Mouse (Mus musculus) left cerebral cortex, adult 8-10 months (tissue): ENCODE results near the gene Kcnt2. TPM values are rescaled to one million over a fixed set of nuclear protein-coding genes. Genes with fewer than 3 reads are reported as not detected.

ENCODE experiments used
- DNase-seq, 2 experiments: peaks; one replicate each; pipeline ENCODE4 v3.0.0; 2022; ENCODE audit warnings: low spot score in 2 of 2
- total RNA-seq, 4 experiments: library from RNA; stranded (reverse); gene quantifications; 2 replicates each; pipeline ENCODE4 v1.2.4; 2022

Kcnt2 gene
- total RNA-seq, 4 experiments from 2014 or later: 41.9 to 50.3 (median 45.8) TPM

DNA sequence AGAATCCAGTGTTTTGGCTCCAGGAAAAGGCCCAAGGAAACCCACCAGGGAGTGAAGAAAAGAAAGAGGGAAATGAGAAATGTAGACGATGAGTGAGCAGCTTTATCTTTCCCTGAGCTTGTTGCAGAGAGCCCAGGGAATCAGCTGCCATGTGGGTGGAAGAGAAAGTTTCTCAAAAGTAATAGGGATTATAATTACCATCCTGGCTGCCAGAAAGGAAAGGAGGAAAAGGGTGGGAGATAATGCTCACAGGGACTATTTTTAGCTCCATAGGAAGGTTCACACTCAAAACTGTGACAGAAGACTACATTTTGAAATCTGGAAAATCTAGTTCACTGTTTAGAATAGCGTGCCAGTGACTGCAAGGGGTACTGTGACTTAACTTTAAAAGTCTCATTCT lies 243.9 kb downstream of the Kcnt2 start:
- DNase-seq: peak in 1 of 2 experiments; percentile 71

DNA sequence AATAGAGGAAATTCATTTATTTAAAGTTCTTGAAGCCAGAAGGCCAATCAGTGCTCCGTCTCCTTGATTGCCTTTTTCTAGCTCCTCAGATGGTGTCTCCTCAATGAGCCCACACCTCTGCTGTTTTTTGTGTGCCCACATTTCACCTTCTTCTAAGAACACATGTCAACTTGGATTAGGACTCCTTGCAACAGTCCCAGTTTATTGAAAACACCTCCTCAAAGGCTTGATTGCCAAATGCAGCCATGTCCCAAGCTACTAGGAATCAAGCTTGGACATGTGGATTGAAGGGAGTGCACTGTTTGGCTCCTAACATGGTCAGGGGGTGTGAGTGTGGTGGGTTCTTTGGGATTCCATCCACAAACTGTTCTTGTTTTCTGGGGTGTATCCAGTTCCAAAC lies 245.4 kb downstream of the Kcnt2 start:
- DNase-seq: peak in 1 of 2 experiments; percentile 60

GRCm38 (mm10) chr1:140492237-140492636 lies 246.3 kb downstream of the Kcnt2 start:
- DNase-seq: no peak

DNA sequence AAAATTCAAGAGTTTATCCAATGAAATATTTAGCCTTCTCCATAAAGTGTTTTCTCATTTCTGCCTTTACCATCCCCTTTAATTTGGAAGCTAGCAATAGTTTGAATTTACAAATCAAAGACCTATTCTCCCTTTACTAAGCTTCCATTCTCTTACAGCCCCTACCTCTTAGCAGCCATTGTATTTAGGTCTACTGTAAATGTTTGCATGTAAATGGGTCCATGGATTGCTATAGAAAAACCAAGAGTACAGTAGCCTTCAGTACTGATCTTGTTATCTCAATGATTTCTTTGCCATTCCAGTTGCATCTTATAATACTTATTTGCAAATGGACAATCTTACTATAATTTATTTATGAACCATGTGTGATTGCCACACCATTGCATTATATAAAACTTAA lies 267.5 kb downstream of the Kcnt2 start:
- no peak for DNase-seq

DNA sequence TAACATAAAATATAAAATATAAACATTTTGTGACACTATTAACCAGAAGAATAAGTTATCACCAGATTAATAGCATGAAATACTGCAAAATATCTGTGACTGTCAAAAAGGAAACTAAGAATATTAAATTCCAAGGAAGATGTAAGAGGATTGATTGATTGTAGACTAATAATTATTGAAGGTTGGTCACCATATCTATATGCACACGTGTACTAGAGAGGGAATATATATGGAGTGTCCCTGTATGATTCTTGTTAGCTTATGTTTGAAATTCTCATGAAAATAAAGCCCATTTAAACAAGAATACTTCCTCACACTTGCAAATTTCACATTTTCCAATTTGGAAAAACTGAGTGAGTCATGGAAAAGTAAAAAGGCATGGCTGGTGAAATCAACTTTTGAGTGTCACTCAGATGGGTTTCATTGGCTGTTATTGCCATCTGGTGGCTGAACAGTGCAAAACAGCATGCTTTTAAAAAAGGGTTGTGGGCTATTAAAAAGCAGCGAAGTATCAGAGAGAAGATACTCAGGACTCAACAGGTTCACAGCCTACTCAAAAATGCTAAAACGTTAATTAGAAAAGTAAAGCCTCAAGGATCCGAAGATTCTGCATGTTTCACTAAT lies 285.4 kb downstream of the Kcnt2 start:
- DNase-seq: no peak

DNA sequence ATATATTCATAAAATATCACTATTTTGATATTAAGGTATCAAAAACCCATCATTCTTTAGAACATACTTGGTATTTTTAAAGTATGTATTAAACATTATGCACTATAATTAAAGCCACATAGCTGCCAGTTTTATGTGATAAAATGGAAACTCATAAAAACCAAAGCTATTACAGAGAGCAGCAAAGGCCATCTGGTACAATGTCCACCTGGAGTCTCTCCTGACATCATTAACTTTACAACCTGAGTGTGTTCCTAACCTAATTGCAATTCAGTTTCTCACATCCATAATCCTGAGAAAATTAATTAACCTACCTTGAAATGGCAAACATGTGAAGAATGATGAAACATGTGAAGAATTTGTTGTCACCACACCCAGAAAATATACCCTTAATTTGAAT lies 288.9 kb downstream of the Kcnt2 start:
- DNase-seq: no peak

DNA sequence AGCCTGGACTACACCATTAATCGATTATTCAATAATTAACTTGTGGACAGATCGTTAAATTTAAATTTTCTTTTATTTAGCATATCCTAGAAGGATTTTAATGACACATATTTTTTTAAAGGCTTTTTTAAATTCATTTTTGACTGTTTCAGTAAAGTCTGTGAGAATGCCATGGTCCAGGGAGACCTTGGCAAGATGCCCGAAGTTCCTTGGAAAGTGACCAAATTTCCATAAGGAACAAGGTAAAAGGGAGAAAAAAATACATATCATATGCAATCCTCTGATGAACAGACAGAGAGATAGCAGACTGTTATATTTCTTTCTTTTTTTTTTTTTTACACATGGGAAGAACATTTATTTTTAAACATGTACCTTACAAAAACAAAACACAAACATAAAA lies 296.1 kb downstream of the Kcnt2 start:
- no peak for DNase-seq

DNA sequence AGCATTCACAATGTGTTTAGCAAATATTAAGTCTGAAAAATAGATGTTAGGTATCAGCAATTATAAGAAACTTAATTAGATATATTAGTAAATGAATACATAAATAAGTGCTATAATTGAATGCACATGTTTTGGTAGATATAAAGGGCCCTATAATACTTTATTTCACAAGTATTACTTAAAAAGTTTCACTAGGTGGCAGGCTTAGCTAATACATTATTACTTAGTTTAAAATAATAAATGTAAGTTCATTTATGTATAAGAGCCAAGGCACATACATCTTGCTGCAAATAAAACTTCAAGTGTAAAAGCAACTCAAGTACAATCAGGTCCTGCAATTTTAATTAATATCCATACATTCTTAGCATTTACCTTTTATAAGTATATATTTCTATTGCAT lies 302.8 kb downstream of the Kcnt2 start:
- no peak for DNase-seq

DNA sequence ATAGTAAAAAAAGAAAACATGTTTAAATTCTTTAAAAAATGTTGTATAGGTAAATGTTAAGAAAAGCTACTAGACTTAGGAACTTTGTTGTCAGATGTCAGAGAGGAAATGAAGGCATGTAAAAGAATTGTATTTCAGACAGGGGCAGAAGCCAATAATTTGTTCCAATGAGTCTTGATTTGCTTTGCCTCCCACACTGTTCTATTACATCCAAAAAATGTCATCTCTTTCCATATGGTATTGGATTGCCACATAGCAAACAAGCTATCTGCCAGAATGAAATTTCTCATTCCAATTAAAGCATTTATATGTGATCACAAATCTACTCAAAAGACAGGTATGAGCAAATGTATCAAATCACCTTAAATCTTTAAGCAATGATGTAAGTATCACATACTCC lies 314.8 kb downstream of the Kcnt2 start:
- no peak for DNase-seq

GRCm38 (mm10) chr1:140572141-140572540 lies 326.2 kb downstream of the Kcnt2 start:
- no peak for DNase-seq

- no peak for DNase-seq
Observed at GRCm38 (mm10) chr1:140578607-140579006, 332.6 kb downstream of the Kcnt2 start.

DNA sequence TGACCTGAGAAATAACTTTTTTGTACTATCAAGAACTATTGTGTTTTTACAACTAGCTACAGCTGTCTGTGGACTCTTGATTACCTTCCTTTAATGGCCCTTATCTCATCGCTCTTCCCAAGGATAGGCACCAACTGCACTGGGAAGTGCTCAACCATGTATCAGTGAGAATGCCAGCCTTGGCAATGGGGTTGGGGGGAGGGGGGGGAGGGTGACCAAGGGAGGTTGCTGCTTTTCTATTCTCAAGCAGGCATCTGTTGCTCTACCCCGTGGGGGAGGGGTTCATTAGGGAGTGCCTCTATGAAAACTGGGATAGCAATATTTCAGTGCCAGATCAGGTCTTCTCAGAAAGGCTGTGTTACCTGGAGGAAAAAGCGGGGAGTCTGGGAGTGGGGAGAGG lies 342.3 kb downstream of the Kcnt2 start:
- DNase-seq: no peak

DNA sequence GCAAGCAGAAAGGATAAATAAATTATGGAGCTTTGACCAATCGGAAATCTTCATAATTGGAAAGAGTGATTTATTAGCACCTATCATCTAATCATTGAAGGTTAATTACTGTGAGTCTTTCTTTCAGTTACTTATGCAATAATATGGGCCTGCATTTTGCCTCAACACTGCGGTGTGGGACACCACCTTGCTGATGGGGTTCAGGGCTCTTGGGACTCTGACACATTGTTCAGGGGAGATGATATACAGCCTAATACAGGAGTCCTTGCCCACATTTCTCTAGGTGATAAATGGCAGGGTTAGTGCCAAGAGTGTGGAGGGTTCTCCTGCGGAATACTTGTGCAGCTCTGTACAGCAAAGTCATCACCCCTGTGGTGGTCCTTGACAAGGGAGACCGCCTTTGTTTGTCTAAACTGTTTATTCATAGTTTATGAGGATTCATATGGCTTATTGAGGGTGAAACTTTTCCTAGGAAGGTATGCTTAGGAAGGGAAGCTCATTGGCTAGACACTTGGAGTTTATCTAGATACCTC lies 362.9 kb downstream of the Kcnt2 start:
- no peak for DNase-seq

DNA sequence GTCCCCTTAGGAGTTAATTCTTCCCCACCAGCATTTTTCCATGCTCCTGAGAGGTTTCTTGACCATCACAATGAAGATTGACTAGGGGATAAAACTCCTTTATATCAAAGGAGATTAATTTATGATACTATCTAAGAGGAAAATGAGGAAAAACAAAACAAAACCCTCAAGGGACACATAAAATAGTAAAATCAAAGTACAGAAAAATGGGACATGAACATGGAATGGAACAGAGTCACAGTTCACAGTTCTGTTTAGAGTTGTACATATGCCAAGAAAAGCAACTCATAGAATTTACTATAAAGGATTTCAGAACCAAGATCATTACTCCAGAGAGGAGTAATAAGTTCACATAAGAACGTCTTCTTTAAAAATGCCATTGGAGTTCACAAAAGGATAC lies 367.1 kb downstream of the Kcnt2 start:
- no peak for DNase-seq

- no peak for DNase-seq
Observed at GRCm38 (mm10) chr1:140614840-140615239, 368.9 kb downstream of the Kcnt2 start.

DNA sequence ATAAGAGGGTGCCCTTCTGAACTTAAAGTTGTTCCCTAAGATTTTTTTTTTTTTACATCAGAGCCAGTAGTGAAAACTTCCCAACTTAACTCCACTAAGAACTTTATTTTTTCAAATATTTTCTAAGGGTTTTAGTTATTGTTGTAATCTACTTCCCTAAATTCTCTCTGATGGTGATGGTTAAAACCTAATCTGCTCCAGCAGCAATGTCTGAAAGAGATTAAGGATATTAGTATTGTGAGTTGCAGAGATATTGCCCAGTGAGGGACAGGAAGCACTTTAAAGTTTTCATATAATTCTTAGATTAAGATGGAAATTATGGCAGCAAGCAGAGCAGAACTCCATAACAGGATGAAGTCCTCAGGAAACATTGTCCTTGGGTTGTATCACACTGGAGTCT lies 372.2 kb downstream of the Kcnt2 start:
- no peak for DNase-seq

DNA sequence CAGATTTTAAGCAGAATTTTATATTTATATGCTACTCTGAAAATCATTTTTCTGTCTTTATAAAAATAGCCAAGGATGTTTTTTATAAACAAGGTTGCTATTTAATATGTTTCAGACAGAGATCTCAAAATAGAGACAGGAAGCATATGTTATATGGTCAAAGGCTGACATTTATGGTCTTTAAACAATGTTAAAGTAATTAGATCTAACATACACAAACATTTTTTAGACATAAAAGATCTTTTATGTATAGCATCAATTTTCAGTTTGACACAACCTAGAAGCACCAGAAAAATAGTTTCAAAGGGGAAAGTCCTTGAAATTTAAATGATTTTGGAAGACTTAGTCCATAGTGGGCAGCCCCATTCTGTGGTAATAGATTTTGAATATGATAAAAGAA lies 379.0 kb downstream of the Kcnt2 start:
- DNase-seq: no peak

GRCm38 (mm10) chr1:140659607-140660340 lies 413.8 kb downstream of the Kcnt2 start:
- no peak for DNase-seq

DNA sequence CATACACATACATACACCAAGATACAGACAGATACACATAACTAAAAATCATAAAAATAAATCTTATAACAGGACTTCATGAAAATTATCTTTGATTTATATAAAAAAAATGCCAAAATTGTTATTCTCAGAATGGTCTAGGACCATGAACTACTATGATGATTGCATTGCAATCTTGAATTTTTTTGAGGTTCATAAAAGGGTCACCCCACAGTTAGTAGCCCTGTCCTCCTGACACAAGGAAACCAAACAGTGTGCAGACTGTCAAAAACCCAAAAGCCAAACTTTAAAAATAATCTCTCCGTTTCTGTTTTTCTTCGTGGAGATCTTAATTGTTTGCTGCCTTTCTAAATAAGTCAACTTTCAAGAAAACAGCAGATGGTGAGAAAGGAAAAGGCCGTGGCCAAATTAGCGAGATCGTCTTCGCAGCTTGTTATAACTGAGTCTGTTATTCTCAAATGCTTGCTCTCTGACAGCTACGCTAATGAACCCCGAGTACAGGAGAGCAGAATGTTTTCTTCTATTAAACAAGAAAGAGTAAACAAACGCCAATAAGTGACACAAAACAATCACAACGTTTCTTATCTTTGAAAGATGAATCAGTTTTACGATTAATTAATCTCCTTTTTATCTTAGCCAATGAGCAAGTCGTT lies 414.9 kb downstream of the Kcnt2 start:
- no peak for DNase-seq

GRCm38 (mm10) chr1:140661404-140661787 lies 415.4 kb downstream of the Kcnt2 start:
- no peak for DNase-seq
